Mouse (Mus musculus): ENCODE data around the gene Hoxb4.
A peak's percentile ranks its signal among the peaks of the same experiment; 100 is the strongest.

The Hoxb4 gene

GRCm38 (mm10) chr11:96317608-96318367 is at the start of gene Hoxb4:
TSS of gene Hoxb4 (plus strand) at chr11:96318267.
- no peak for DNase-seq

- DNase-seq: no peak
Observed at GRCm38 (mm10) chr11:96269869-96270268, 48.2 kb upstream of the Hoxb4 start.

DNA sequence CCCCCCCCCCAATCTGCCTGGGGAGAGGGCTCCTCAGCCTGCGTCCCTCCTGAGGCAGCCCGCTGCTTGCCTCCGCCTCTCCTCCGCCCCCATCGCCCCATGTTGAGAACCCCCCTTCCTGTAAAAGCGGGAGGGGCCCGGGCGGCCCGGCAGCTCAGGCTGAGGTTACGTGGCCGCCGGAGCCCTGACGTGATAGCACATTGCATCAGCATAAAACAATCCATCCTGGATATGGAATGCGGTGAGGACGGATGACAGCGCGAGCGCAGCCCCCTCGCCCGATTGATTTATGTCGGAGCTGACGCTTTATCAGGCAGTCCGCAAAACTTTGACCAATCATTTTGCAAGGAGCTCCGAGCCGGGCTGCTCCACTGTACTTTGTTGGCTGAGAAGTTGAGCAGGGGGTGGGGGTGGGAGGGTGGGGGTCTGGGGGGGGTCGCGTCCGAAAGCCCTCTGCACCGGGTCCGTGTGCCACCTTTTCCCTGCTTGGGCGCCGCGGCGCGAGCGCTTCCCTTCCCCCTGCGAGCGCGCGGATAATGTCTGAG is 47.0 kb upstream of the Hoxb4 start, which contains the start of gene Hoxb9:
Gene Hoxb9, plus strand, starts transcription at position 462 of the 545 bp plus-strand sequence.
- DNase-seq: no peak

- DNase-seq: no peak
Observed at GRCm38 (mm10) chr11:96271541-96272011, 46.5 kb upstream of the Hoxb4 start.

DNA sequence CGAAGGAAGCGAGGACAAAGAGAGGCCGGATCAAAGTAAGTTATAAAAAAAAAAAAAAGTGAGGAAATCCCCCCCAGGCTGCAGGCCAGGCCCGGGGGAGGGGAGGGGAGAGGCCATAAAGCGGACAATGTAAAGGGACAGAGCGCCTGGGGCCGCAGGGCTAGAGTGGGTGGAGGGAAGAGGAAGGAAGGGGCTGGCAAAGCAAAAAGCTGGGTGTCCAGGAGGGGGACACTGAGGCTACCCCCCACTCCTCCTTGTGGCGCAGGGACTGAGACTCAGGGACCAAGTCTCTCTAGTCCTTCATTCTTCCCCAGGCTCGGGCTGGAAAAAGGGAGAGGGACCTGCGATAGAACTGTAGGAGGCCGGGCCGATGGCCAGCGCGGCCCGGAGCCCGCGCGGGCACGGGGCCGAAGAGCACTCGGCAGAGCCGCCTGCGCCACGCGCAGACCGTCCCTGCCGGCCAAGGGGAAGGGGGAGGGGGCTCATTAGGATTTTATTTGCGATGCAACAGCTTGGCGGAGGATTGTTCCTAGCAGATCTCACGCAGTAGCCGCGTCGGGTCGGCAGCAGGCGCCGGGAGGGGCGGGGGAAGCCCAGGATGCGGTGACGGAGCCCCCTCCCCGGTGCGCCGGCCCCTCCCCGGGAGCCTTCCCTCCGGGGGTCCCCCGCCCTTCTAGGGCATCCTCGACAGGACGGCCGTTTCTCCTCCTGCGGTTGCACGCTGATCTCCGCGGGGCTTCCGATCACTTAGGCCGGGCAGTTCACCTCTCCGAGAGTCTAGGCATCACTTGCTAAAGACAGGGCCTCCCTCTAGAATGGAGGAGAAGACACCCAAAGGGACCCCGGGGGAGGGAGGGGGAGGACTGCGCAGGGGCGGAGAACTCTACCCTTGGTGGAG is 45.8 kb upstream of the Hoxb4 start:
- DNase-seq: no peak

- DNase-seq: no peak
Observed at GRCm38 (mm10) chr11:96274428-96274827, 43.6 kb upstream of the Hoxb4 start.

DNA sequence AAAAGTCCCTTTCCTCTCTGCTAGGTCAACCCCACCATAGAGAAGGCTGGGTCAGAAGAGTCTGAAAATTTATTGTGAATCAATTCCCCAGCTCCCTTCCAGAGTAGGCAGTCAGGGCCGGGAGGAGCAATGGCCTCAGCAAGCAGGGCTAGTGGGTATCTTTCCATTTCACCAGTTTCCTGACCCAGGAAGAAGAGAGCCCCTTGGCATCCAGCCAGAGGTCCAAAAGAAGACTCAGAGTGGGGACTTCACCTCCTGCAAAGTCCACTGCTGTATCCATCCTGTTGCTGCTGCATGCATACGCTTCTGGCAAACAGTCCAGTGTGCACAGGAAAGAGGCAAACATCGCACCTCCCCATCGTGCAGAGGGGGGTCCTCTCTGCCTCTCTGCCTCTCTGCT is 42.2 kb upstream of the Hoxb4 start:
- DNase-seq: no peak

GRCm38 (mm10) chr11:96277151-96278044 is 40.7 kb upstream of the Hoxb4 start:
- DNase-seq: no peak

DNA sequence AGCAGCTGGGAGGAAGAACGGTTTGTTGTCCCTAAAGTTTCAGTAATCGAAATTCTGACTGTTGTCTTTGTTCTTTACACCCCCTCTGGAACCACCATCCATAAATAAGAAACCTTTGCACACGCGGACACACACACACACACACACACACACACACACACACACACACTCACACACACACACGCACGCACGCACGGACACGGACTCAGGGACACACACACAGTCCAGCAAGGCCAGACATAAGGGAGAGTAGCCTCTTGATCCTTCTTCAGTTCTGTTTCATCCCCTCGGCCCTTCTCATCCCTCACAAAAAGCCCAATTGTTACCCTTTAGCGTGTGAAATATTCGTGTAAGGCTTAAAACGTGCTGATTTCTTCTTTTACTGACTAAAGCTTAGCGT is 39.7 kb upstream of the Hoxb4 start:
- no peak for DNase-seq

DNA sequence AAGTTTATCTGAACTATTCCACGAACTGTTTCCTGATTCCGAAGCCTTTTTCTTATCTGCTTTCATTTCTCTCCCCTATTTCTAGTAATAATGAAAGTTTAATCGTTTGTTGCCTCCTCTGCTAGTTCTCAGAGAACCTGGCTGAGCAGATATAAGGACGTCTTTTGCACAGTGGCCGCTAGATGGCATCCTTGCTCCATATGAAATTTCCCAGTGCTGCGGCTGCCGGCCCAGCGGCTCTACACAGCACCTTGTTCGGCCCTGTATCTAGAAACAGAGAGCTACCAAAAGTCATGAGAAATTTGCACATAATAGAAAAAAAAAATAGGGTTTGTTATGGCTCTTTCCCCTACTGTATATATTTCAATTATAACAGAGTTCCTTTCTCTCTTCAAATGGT is 39.3 kb upstream of the Hoxb4 start:
- DNase-seq: peak; percentile 73

DNA sequence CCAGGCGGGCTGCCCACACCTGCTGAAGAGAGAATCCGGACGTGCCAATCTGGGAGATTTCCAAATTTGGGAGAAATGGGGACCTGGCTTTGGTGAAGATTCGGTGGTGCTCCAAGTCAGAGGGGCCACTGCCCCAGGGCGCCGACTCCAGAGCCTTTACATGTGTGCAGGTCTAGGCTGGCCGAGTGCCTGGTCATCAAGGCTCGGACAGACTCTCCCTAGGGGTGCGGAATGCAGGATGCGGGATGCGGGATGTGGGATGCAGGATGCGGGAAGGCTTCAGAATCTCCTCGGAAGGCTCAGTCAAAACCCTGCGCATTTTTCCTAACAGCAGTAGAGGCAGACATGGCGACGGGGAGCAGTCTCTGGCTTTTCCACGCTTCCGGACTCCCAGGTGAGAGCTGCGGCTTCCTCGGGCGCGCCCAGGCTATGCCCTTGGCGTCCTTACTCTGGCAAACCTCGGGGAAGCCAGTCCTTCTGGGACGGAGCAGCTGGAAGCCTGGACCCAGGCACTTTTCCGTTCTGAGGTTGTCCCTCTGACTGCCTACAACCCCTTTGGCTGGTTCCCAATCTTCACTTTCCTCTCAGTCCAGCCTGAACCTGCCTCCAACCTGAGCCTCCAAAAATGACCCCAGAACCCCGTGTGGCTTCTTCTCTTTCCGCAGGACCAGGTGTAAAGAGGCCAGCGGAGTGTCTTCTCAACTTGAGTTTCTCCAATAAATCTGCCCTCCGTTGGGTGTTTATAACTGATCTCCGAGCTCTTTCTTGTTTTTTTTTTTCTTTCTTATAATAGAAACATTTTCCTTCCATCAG is 38.4 kb upstream of the Hoxb4 start:
- DNase-seq: no peak

GRCm38 (mm10) chr11:96280399-96281378 is 37.4 kb upstream of the Hoxb4 start:
- no peak for DNase-seq

DNA sequence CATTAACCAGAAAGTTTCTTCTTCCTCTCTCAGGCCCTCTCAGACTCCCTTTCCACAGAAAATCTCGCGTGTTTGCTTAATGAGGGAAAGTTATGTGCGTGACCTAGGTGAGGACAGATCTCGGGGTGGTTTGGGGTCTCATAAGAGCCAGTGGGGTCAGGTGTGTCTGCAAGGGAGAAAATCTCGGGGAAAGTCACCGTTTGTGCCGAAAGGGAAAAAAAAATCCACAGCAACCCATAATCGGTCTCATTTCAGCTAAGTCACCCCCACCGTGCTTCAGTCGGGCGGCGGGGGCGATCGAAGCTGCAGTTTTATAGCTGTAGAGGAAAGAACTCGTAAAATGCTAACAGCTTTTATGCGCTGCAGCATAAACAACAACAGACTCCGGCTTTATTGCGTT is 36.7 kb upstream of the Hoxb4 start:
- DNase-seq: no peak

GRCm38 (mm10) chr11:96281855-96282570 is 36.1 kb upstream of the Hoxb4 start, which contains the start of gene Hoxb8:
TSS of gene Hoxb8 (plus strand) at chr11:96281905.
- DNase-seq: no peak

DNA sequence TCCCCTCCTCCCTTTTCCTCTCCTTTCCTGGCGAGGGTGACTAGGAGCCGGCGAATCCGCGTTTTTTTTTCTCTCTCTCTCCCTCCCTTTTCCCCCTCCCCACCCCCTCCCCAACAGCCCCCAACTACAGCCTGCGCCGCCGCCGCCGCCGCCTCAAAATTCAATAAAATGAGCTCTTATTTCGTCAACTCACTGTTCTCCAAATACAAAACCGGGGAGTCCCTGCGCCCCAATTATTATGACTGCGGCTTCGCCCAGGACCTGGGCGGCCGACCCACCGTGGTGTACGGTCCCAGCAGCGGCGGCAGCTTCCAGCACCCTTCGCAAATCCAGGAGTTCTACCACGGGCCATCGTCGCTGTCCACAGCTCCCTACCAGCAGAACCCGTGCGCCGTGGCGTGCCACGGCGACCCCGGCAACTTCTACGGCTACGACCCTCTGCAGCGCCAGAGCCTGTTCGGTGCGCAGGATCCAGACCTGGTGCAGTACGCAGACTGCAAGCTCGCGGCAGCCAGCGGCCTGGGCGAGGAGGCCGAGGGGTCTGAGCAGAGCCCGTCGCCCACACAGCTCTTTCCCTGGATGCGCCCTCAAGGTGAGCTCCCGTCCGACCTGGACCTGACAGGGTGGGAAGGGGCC is 35.2 kb upstream of the Hoxb4 start:
- no peak for DNase-seq

GRCm38 (mm10) chr11:96284041-96284749 is 33.9 kb upstream of the Hoxb4 start:
- no peak for DNase-seq

DNA sequence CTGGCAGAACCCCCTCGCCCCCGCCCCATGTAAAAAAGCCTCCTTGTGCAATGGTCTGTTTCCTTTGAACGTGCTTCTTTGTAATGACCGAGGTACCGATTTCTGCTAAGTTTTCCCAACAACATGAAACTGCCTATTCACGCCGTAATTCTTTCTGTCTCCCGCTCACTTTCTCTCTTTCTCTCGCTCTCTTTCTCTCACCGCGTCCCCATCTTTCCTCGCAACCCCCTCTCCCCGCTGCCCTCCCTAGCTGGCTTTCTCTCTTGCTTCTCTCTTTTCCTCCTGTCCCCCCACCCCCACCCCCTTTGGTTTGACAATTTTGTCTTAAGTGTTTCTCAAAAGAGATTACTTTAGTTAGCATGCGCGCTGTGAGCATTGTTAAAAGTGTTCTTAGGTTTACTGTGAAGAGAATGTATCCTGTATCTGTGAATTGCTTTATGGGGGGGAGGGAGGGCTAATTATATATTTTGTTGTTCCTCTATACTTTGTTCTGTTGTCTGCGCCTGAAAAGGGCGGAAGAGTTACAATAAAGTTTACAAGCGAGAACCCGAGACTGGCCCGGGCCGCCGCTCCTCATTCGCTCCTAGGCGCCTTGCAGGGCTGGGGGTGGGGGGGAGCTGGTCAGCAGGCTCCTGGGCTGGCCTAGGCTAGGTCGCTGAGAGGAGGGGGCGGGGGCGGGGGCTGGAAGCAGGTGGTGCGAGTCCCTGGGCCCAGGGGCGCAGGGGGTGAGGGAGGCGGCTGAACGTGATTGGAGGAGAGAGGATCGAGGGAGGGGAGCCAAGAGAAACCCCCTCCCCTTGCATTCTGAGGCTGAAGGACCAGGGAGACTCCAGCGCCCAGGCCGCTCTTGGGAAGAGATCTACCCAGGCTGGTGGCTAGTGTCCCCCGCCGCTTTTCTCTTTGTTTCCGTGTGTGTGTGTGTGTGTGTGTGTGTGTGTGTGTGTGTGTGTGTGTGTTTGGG is 33.0 kb upstream of the Hoxb4 start:
- peak; percentile 49 for DNase-seq
